Mouse (Mus musculus) pancreas, adult 10 weeks (tissue): Measurements from ENCODE around the gene Cipc. TPM values are rescaled to one million over a fixed set of nuclear protein-coding genes. Genes with fewer than 3 reads are reported as not detected.

ENCODE experiments used
- polyA plus RNA-seq: library from polyadenylated mRNA; stranded (reverse); fragments of 350-450 nt; fragmentation: Illumina TruSeq; extraction: RNeasy Lipid Tissue Mini Kit (QIAGEN cat#74804); gene quantifications from one replicate; pipeline ENCODE4 v1.2.3, GENCODE M21; 2015; ENCODE audit warnings: low read depth, low replicate concordance; ENCODE audit not compliant: insufficient read depth

Cipc gene
- polyA plus RNA-seq: 3.3 TPM

GRCm38 (mm10) chr12:86946862-86947574, at the start of gene Cipc:
Cipc (plus strand) TSS chr12:86947043.

DNA sequence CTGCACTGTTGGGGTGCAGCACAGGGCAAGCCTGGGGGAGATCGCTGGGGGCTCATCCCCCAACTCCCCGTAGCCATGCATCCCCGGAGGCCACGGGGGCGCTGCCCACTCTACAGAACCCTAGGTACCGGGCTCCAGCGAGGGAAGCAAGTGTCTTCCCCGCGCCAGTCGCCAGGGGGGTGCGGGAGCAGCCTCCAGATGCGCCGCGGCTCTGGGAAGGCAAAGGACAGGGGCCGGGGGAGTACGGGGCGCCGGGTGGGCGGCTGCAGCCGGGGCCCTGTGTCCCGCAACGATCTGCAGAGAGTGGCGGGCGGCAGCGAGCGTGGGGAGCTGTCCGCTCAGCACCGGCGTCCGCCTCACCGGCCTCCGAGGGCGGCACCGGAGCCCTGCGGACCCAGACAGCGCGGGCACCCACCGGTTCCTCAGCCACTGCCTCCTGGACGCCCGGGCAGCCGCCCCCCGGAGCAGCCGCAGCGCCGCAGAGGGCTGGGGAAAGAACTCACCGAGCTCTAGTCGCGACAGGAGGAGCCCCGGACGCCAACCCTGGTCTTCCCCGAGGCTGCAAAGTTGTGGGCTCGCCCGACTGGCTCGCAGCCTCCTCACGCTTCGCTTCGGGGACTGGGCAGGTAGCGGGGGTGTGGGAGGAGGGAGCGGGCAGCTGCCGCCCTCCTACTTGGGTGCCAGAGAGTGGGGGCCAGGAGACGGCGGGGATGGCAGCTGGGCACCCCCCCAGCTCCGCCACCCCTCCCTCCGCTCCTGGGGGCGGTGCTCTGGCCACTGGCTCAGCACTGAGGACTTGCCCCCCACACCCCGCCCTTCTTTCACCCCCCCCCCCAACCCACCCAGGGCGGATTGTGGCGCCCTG, 43.3 kb downstream of the Cipc start, which contains the start of gene Zdhhc22:
Zdhhc22 (minus strand) TSS at position 541 of the 865 bp plus-strand sequence.

Other genes with a start within 250 kb of the Cipc start
- 1.7 TPM for gene Angel1, start 220.6 kb upstream of the Cipc start, polyA plus RNA-seq
- gene Lrrc74a, start 212.7 kb upstream of the Cipc start, polyA plus RNA-seq: not detected
- gene Irf2bpl, start 62.2 kb upstream of the Cipc start, polyA plus RNA-seq: 6.2 TPM
- 0.46 TPM for gene Zdhhc22, start 43.4 kb downstream of the Cipc start, polyA plus RNA-seq
- 0.52 TPM for gene Tmem63c, start 74.3 kb downstream of the Cipc start, polyA plus RNA-seq
- 1.0 TPM for gene Ngb, start 155.5 kb downstream of the Cipc start, polyA plus RNA-seq
- 33.7 TPM for gene Gstz1, start 200.1 kb downstream of the Cipc start, polyA plus RNA-seq
- gene Pomt2, start 200.9 kb downstream of the Cipc start, polyA plus RNA-seq: 4.1 TPM